In the genomic region with DNA sequence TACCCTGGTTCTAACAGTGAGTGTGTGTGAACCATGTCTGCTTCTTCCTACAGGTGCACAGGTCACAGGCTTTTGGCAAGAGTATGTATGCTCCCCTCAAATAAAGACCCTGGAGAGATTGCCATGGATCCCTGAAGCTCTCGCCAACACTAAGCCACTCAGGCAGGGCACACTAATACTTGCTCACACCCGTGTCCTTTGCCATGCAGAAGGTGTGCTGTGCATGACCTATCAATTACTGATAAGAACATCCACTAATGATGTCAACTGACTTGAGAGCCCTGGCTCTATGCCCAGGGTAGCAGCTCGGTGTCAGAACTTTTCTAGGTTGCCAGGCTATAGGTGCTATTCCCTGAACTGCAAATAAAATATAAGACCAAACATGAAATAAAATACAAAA, we compare ENCODE assay signal across 27 mouse cellular contexts.
A peak's percentile ranks its signal among the peaks of the same experiment; 100 is the strongest.
DNase-seq lines count a peak whose midpoint lies in the region; ATAC-seq and TF ChIP-seq lines count a peak whose summit lies in the region.
"Had no signal": no experiment of that assay in that cellular context is flagged by ENCODE, and none has a peak within 500 bp of the region (broad histone marks: within the 10 kb centered on the region; RNA-seq: fewer than 3 reads in every experiment).

No protein-coding gene starts in this region.

- WGBS in heart, embryonic 12.5 days: 29% methylated on average over 3 of the region's 3 CpGs
- WGBS in heart, embryonic 11.5 days (ENCODE audit: insufficient replicate concordance): 43% methylated on average over 3 of the region's 3 CpGs
- 23% methylated on average over 3 of the region's 3 CpGs for WGBS in heart, embryonic 15.5 days
- 21% methylated on average over 3 of the region's 3 CpGs for WGBS in heart, postnatal 0 days
- WGBS in cerebellum, adult 2 months: 40% methylated on average over 3 of the region's 3 CpGs

- H3K9ac ChIP-seq in heart, embryonic 12.5 days: no peak overlapping the region
- no peak overlapping the region for H3K9ac ChIP-seq in heart, embryonic 11.5 days (ENCODE audit: low read depth, low read length)
- H3K9ac ChIP-seq in heart, embryonic 15.5 days: no peak overlapping the region
- H3K9ac ChIP-seq in ES-E14 (ENCODE audit: insufficient read depth, low read depth, low read length, poor library complexity, severe bottlenecking): no peak overlapping the region
- no peak overlapping the region for H3K9ac ChIP-seq in heart, postnatal 0 days (replicated peaks; ENCODE audit: low read depth, low read length)
- H3K9ac ChIP-seq: embryonic facial prominence, embryonic 12.5 days; embryonic facial prominence, embryonic 15.5 days; forebrain, postnatal 0 days; hindbrain, embryonic 13.5 days; kidney, embryonic 15.5 days had no signal

- H3K36me3 ChIP-seq in heart, embryonic 12.5 days: no peaks in the 10 kb centered on the region
- H3K36me3 ChIP-seq in heart, embryonic 11.5 days (ENCODE audit: control insufficient read depth, insufficient read depth, low read length): no peaks in the 10 kb centered on the region
- H3K36me3 ChIP-seq in heart, embryonic 15.5 days: no peaks in the 10 kb centered on the region
- H3K36me3 ChIP-seq in ES-E14 (ENCODE audit: control insufficient read depth, insufficient read depth, low read length, poor library complexity, severe bottlenecking): no peaks in the 10 kb centered on the region
- no peaks in the 10 kb centered on the region for H3K36me3 ChIP-seq in heart, postnatal 0 days (replicated peaks; ENCODE audit: control insufficient read depth, insufficient read depth, low read length)
- H3K36me3 ChIP-seq: embryonic facial prominence, embryonic 12.5 days; embryonic facial prominence, embryonic 15.5 days; hindbrain, embryonic 10.5 days; hindbrain, embryonic 13.5 days; kidney, embryonic 15.5 days had no signal

- no peak for TF ChIP-seq CTCF in heart, postnatal 0 days (IDR thresholded peaks at IDR 0.05; ENCODE audit: low read depth)
- no peak for TF ChIP-seq CTCF in cerebellum, adult 2 months (IDR thresholded peaks at IDR 0.05; ENCODE audit: borderline replicate concordance, insufficient read depth, low read depth, low read length)

- H3K9me3 ChIP-seq in heart, embryonic 12.5 days (replicated peaks): no peaks in the 10 kb centered on the region
- no peaks in the 10 kb centered on the region for H3K9me3 ChIP-seq in heart, embryonic 11.5 days (replicated peaks; ENCODE audit: control insufficient read depth, low read length)
- H3K9me3 ChIP-seq in heart, embryonic 15.5 days (replicated peaks): no peaks in the 10 kb centered on the region
- no peaks in the 10 kb centered on the region for H3K9me3 ChIP-seq in ES-E14 (ENCODE audit: control insufficient read depth, insufficient read depth, low read depth, low read length)
- no peaks in the 10 kb centered on the region for H3K9me3 ChIP-seq in heart, postnatal 0 days (replicated peaks; ENCODE audit: control insufficient read depth, low read length)
- H3K9me3 ChIP-seq: embryonic facial prominence, embryonic 12.5 days; embryonic facial prominence, embryonic 15.5 days; hindbrain, embryonic 10.5 days; hindbrain, embryonic 13.5 days; kidney, embryonic 15.5 days had no signal

- H3K4me2 ChIP-seq in heart, embryonic 12.5 days: no peak overlapping the region
- no peak overlapping the region for H3K4me2 ChIP-seq in heart, embryonic 11.5 days
- no peak overlapping the region for H3K4me2 ChIP-seq in heart, embryonic 15.5 days
- H3K4me2 ChIP-seq in heart, postnatal 0 days (ENCODE audit: low read depth, low read length): no peak overlapping the region
- H3K4me2 ChIP-seq: embryonic facial prominence, embryonic 12.5 days; embryonic facial prominence, embryonic 15.5 days; hindbrain, embryonic 13.5 days; kidney, embryonic 15.5 days had no signal

- TF ChIP-seq POLR2A in cerebellum, adult 2 months (IDR thresholded peaks at IDR 0.05; ENCODE audit: borderline replicate concordance, insufficient read depth, low read length): no peak

- no peak for DNase-seq in heart, adult 8-10 months (ENCODE audit: low spot score)
- DNase-seq in ES-E14 (ENCODE audit: low read depth, low spot score): no peak
- DNase-seq in heart, postnatal 0 days (ENCODE audit: low spot score): peak; percentile 24
- DNase-seq in cerebellum, adult 2 months: no peak
- DNase-seq: adrenal gland, postnatal 10 days; adrenal gland, postnatal 36 days; cerebellum, adult 18-20 months; cerebellum, adult 9-11 months; cerebellum, postnatal 25 days; forebrain, postnatal 0 days; gastrocnemius, adult 2 months; gastrocnemius, postnatal 14 days; kidney, adult 8-10 months; kidney, postnatal 10 days had no signal

- in situ Hi-C loops in ES-E14 (cut with MboI; ENCODE audit: low sequenced_read_pairs in 2 of 2, unreplicated experiment in 2 of 2): no loop called here

- 0 out of 2 replicates have a peak, but pooled peaks have one; percentile 25 for ATAC-seq in heart, embryonic 12.5 days (ENCODE audit: insufficient number of reproducible peaks, low FRiP score)
- ATAC-seq in heart, embryonic 11.5 days (replicated peaks; ENCODE audit: insufficient number of reproducible peaks, low FRiP score, low TSS enrichment): no peak
- peak; percentile 73 for ATAC-seq in heart, embryonic 15.5 days (replicated peaks; ENCODE audit: insufficient number of reproducible peaks, insufficient read depth, low FRiP score, low read depth)
- ATAC-seq in heart, postnatal 0 days (ENCODE audit: insufficient read depth, low read depth): peak; percentile 53; the same call in 1 of the 2 replicates
- ATAC-seq: activated CD4-positive, CD25-positive, alpha-beta regulatory T cell, adult 4 months; CD4-positive, CD25-positive, alpha-beta regulatory T cell, adult 4 months; forebrain, embryonic 14.5 days; forebrain, postnatal 0 days; hindbrain, embryonic 16.5 days; intestine, postnatal 0 days had no signal

- H3K4me1 ChIP-seq in heart, embryonic 12.5 days (replicated peaks): peaks cover 32% of the 10 kb centered on the region
- H3K4me1 ChIP-seq in heart, embryonic 11.5 days (ENCODE audit: control insufficient read depth, insufficient read depth, low read length): no peaks in the 10 kb centered on the region
- peaks cover 24% of the 10 kb centered on the region for H3K4me1 ChIP-seq in heart, embryonic 15.5 days (replicated peaks)
- H3K4me1 ChIP-seq in ES-E14 (ENCODE audit: control insufficient read depth in 2 of 2, insufficient read depth in 2 of 2, low read length in 2 of 2, poor library complexity in 1 of 2): no peaks in the 10 kb centered on the region
- H3K4me1 ChIP-seq in heart, postnatal 0 days (ENCODE audit: control insufficient read depth, insufficient read depth): peaks cover 6% of the 10 kb centered on the region; the same call in 1 of the 2 replicates
- no peaks in the 10 kb centered on the region for H3K4me1 ChIP-seq in cerebellum, adult 2 months (ENCODE audit: control insufficient read depth, insufficient read depth, low read length)
- H3K4me1 ChIP-seq: embryonic facial prominence, embryonic 12.5 days; embryonic facial prominence, embryonic 15.5 days; kidney, embryonic 15.5 days had no signal

- peaks cover 4% of the 10 kb centered on the region; the same call in 1 of the 2 replicates for H3K27me3 ChIP-seq in heart, embryonic 12.5 days (replicated peaks)
- no peaks in the 10 kb centered on the region for H3K27me3 ChIP-seq in heart, embryonic 11.5 days (ENCODE audit: control insufficient read depth, insufficient read depth, low read length)
- H3K27me3 ChIP-seq in heart, embryonic 15.5 days: no peaks in the 10 kb centered on the region
- no peaks in the 10 kb centered on the region for H3K27me3 ChIP-seq in heart, postnatal 0 days (ENCODE audit: control insufficient read depth, insufficient read depth, low read length)
- H3K27me3 ChIP-seq in cerebellum, adult 2 months (ENCODE audit: control insufficient read depth, insufficient read depth, low read length): no peaks in the 10 kb centered on the region; the same call in 1 of the 2 replicates
- H3K27me3 ChIP-seq: embryonic facial prominence, embryonic 15.5 days had no signal

- H3K27ac ChIP-seq in heart, embryonic 12.5 days (ENCODE audit: poor library complexity, severe bottlenecking): 0 out of 2 replicates have a peak overlapping the region, but pooled peaks have one; percentile 18
- no peak overlapping the region for H3K27ac ChIP-seq in heart, embryonic 11.5 days (ENCODE audit: low read depth, low read length)
- 0 out of 2 replicates have a peak overlapping the region, but pooled peaks have one; percentile 14 for H3K27ac ChIP-seq in heart, embryonic 15.5 days
- no peak overlapping the region for H3K27ac ChIP-seq in ES-E14 (ENCODE audit: insufficient read depth, low read depth, low read length, poor library complexity, severe bottlenecking)
- no peak overlapping the region for H3K27ac ChIP-seq in heart, postnatal 0 days (ENCODE audit: low read depth)
- no peak overlapping the region for H3K27ac ChIP-seq in cerebellum, adult 2 months (ENCODE audit: insufficient read depth, low read length)
- H3K27ac ChIP-seq: embryonic facial prominence, embryonic 12.5 days; embryonic facial prominence, embryonic 15.5 days; gastrocnemius, adult 2 months; hindbrain, embryonic 13.5 days; kidney, embryonic 15.5 days had no signal

- no peak overlapping the region for H3K4me3 ChIP-seq in heart, embryonic 12.5 days
- no peak overlapping the region for H3K4me3 ChIP-seq in heart, embryonic 11.5 days (ENCODE audit: low read depth, low read length)
- H3K4me3 ChIP-seq in heart, embryonic 15.5 days: no peak overlapping the region
- no peak overlapping the region for H3K4me3 ChIP-seq in ES-E14 (ENCODE audit: insufficient read depth in 1 of 2, low read depth in 1 of 2, low read length in 2 of 2, poor library complexity in 1 of 2, severe bottlenecking in 1 of 2)
- no peak overlapping the region for H3K4me3 ChIP-seq in heart, postnatal 0 days (ENCODE audit: low read depth, low read length)
- H3K4me3 ChIP-seq in cerebellum, adult 2 months (replicated peaks; ENCODE audit: insufficient read depth, low read depth, low read length): no peak overlapping the region
- H3K4me3 ChIP-seq: embryonic facial prominence, embryonic 12.5 days; embryonic facial prominence, embryonic 15.5 days; gastrocnemius, adult 2 months; hindbrain, embryonic 10.5 days; hindbrain, embryonic 13.5 days; kidney, embryonic 15.5 days had no signal

- TF ChIP-seq EP300 in heart, postnatal 0 days (IDR thresholded peaks at IDR 0.05; ENCODE audit: low read depth): no peak

TF ChIP-seq in ES-E14, 5 proteins besides CTCF, POLR2A, EP300 and RAD21:
- TF ChIP-seq ZC3H11A (IDR thresholded peaks at IDR 0.05; ENCODE audit: borderline replicate concordance, low read depth, low read length) (no peak), ZNF384 (IDR thresholded peaks at IDR 0.05; ENCODE audit: low read depth, low read length) (0 out of 2 replicates have a peak, but pooled peaks have one; percentile 4), MAFK (IDR thresholded peaks at IDR 0.05; ENCODE audit: insufficient read depth, low read depth, low read length) (no peak), CHD2 (IDR thresholded peaks at IDR 0.05; ENCODE audit: low read depth, low read length) (no peak), HCFC1 (IDR thresholded peaks at IDR 0.05; ENCODE audit: borderline replicate concordance, insufficient read depth, low read length) (no peak)

Comparison
In these comparisons a context has a peak if more than half of its experiments do, and no peak if none do; other contexts are left out.
1. H3K27ac ChIP-seq: peak in heart, embryonic 12.5 days (single experiment) and heart, embryonic 15.5 days (single experiment); none in heart, embryonic 11.5 days (single experiment), ES-E14 (single experiment), heart, postnatal 0 days (single experiment) and cerebellum, adult 2 months (single experiment).